Mouse (Mus musculus): ENCODE results near the gene Exoc6b. TPM values are rescaled to one million over a fixed set of nuclear protein-coding genes. Genes with fewer than 3 reads are reported as not detected.

Gene Exoc6b
- polyA plus RNA-seq, 1 experiment from 2014 or later, result 29.9 TPM

- Histone ChIP-seq H3K27me3 (replicated peaks; ENCODE audit: control insufficient read depth, insufficient read depth, low read length) (no peaks in the 10 kb centered on the region), H3K4me1 (ENCODE audit: control insufficient read depth, insufficient read depth, low read length) (no peaks in the 10 kb centered on the region), H3K9ac (ENCODE audit: low read depth, low read length) (no peak overlapping the region), H3K4me2 (ENCODE audit: low read depth, low read length) (no peak overlapping the region), H3K4me3 (ENCODE audit: low read depth, low read length) (no peak overlapping the region), H3K27ac (replicated peaks; ENCODE audit: low read depth, low read length) (no peak overlapping the region), H3K36me3 (ENCODE audit: control insufficient read depth, insufficient read depth, low read length) (no peaks in the 10 kb centered on the region), H3K9me3 (ENCODE audit: control insufficient read depth, low read length) (no peaks in the 10 kb centered on the region)
- WGBS, result 24% methylated on average over 2 of the region's 2 CpGs
- peak; percentile 32 for DNase-seq (ENCODE audit: low spot score)
- ATAC-seq (ENCODE audit: low read depth), result no peak
Measured at GRCm38 (mm10) chr6:84916291-84916690, 153.0 kb downstream of the Exoc6b start.

- Histone ChIP-seq H3K4me1 (ENCODE audit: control insufficient read depth, insufficient read depth, low read length) (no peaks in the 10 kb centered on the region), H3K4me2 (ENCODE audit: low read depth, low read length) (no peak overlapping the region), H3K9ac (ENCODE audit: low read depth, low read length) (no peak overlapping the region), H3K27me3 (replicated peaks; ENCODE audit: control insufficient read depth, insufficient read depth, low read length) (no peaks in the 10 kb centered on the region), H3K36me3 (ENCODE audit: control insufficient read depth, insufficient read depth, low read length) (no peaks in the 10 kb centered on the region), H3K4me3 (ENCODE audit: low read depth, low read length) (no peak overlapping the region), H3K9me3 (ENCODE audit: control insufficient read depth, low read length) (no peaks in the 10 kb centered on the region), H3K27ac (replicated peaks; ENCODE audit: low read depth, low read length) (no peak overlapping the region)
- ATAC-seq (ENCODE audit: low read depth) (no peak), DNase-seq (ENCODE audit: low spot score) (peak; percentile 76)
- 7% methylated on average over 2 of the region's 2 CpGs for WGBS
Measured at GRCm38 (mm10) chr6:84912434-84912833, 156.9 kb downstream of the Exoc6b start.

- no peak overlapping the region for H3K4me2 ChIP-seq (ENCODE audit: low read depth, low read length)
- WGBS, result 88% methylated on average over 4 of the region's 4 CpGs
- no peaks in the 10 kb centered on the region for H3K9me3 ChIP-seq (ENCODE audit: control insufficient read depth, low read length)
- no peak overlapping the region for H3K4me3 ChIP-seq (ENCODE audit: low read depth, low read length)
- no peak overlapping the region for H3K27ac ChIP-seq (replicated peaks; ENCODE audit: low read depth, low read length)
- no peaks in the 10 kb centered on the region for H3K27me3 ChIP-seq (replicated peaks; ENCODE audit: control insufficient read depth, insufficient read depth, low read length)
- DNase-seq (ENCODE audit: low spot score) (no peak), ATAC-seq (ENCODE audit: low read depth) (no peak)
- no peak overlapping the region for H3K9ac ChIP-seq (ENCODE audit: low read depth, low read length)
- no peaks in the 10 kb centered on the region for H3K36me3 ChIP-seq (ENCODE audit: control insufficient read depth, insufficient read depth, low read length)
- no peaks in the 10 kb centered on the region for H3K4me1 ChIP-seq (ENCODE audit: control insufficient read depth, insufficient read depth, low read length)
Measured at GRCm38 (mm10) chr6:84899002-84899774, 170.1 kb downstream of the Exoc6b start.

GRCm38 (mm10) chr6:84893773-84894095, 175.6 kb downstream of the Exoc6b start:
- H3K27me3 ChIP-seq (replicated peaks; ENCODE audit: control insufficient read depth, insufficient read depth, low read length), result no peaks in the 10 kb centered on the region
- no peaks in the 10 kb centered on the region for H3K36me3 ChIP-seq (ENCODE audit: control insufficient read depth, insufficient read depth, low read length)
- H3K9ac ChIP-seq (ENCODE audit: low read depth, low read length), result no peak overlapping the region
- H3K4me2 ChIP-seq (ENCODE audit: low read depth, low read length), result no peak overlapping the region
- no peak overlapping the region for H3K27ac ChIP-seq (replicated peaks; ENCODE audit: low read depth, low read length)
- no peaks in the 10 kb centered on the region for H3K9me3 ChIP-seq (ENCODE audit: control insufficient read depth, low read length)
- no peak for ATAC-seq (ENCODE audit: low read depth)
- 0 out of 2 replicates have a peak, but pooled peaks cover 6% of the 10 kb centered on the region for H3K4me1 ChIP-seq (ENCODE audit: control insufficient read depth, insufficient read depth, low read length)
- no peak overlapping the region for H3K4me3 ChIP-seq (ENCODE audit: low read depth, low read length)
- DNase-seq (ENCODE audit: low spot score), result peak; percentile 55

GRCm38 (mm10) chr6:84892926-84893772, 176.2 kb downstream of the Exoc6b start:
- Histone ChIP-seq H3K4me2 (ENCODE audit: low read depth, low read length) (no peak overlapping the region), H3K27ac (replicated peaks; ENCODE audit: low read depth, low read length) (no peak overlapping the region), H3K9ac (ENCODE audit: low read depth, low read length) (no peak overlapping the region), H3K4me3 (ENCODE audit: low read depth, low read length) (no peak overlapping the region), H3K27me3 (replicated peaks; ENCODE audit: control insufficient read depth, insufficient read depth, low read length) (no peaks in the 10 kb centered on the region), H3K4me1 (ENCODE audit: control insufficient read depth, insufficient read depth, low read length) (0 out of 2 replicates have a peak, but pooled peaks cover 6% of the 10 kb centered on the region), H3K9me3 (ENCODE audit: control insufficient read depth, low read length) (no peaks in the 10 kb centered on the region), H3K36me3 (ENCODE audit: control insufficient read depth, insufficient read depth, low read length) (no peaks in the 10 kb centered on the region)
- DNase-seq (ENCODE audit: low spot score), result peak; percentile 62
- 18% methylated on average over 5 of the region's 5 CpGs for WGBS
- ATAC-seq (ENCODE audit: low read depth), result peak; percentile 50; the same call in 1 of the 2 replicates

GRCm38 (mm10) chr6:84886551-84886950, 182.8 kb downstream of the Exoc6b start:
- Histone ChIP-seq H3K27ac (replicated peaks; ENCODE audit: low read depth, low read length) (no peak overlapping the region), H3K4me2 (ENCODE audit: low read depth, low read length) (no peak overlapping the region), H3K4me1 (ENCODE audit: control insufficient read depth, insufficient read depth, low read length) (no peaks in the 10 kb centered on the region), H3K27me3 (replicated peaks; ENCODE audit: control insufficient read depth, insufficient read depth, low read length) (no peaks in the 10 kb centered on the region), H3K9ac (ENCODE audit: low read depth, low read length) (no peak overlapping the region), H3K9me3 (ENCODE audit: control insufficient read depth, low read length) (no peaks in the 10 kb centered on the region), H3K4me3 (ENCODE audit: low read depth, low read length) (no peak overlapping the region), H3K36me3 (ENCODE audit: control insufficient read depth, insufficient read depth, low read length) (no peaks in the 10 kb centered on the region)
- ATAC-seq (ENCODE audit: low read depth) (no peak), DNase-seq (ENCODE audit: low spot score) (no peak)
- 81% methylated on average over 3 of the region's 3 CpGs for WGBS

- H3K4me1 ChIP-seq (ENCODE audit: control insufficient read depth, insufficient read depth, low read length), result no peaks in the 10 kb centered on the region
- no peaks in the 10 kb centered on the region for H3K36me3 ChIP-seq (ENCODE audit: control insufficient read depth, insufficient read depth, low read length)
- ATAC-seq (ENCODE audit: low read depth), result no peak
- no peak overlapping the region for H3K9ac ChIP-seq (ENCODE audit: low read depth, low read length)
- no peak overlapping the region for H3K4me3 ChIP-seq (ENCODE audit: low read depth, low read length)
- WGBS, result 79% methylated on average over 1 of the region's 1 CpGs
- no peaks in the 10 kb centered on the region for H3K9me3 ChIP-seq (ENCODE audit: control insufficient read depth, low read length)
- H3K27ac ChIP-seq (replicated peaks; ENCODE audit: low read depth, low read length), result no peak overlapping the region
- no peak overlapping the region for H3K4me2 ChIP-seq (ENCODE audit: low read depth, low read length)
- no peak for DNase-seq (ENCODE audit: low spot score)
- no peaks in the 10 kb centered on the region for H3K27me3 ChIP-seq (replicated peaks; ENCODE audit: control insufficient read depth, insufficient read depth, low read length)
Measured at GRCm38 (mm10) chr6:84885080-84885479, 184.2 kb downstream of the Exoc6b start.

- H3K9ac ChIP-seq (ENCODE audit: low read depth, low read length), result no peak overlapping the region
- no peak overlapping the region for H3K27ac ChIP-seq (replicated peaks; ENCODE audit: low read depth, low read length)
- H3K9me3 ChIP-seq (ENCODE audit: control insufficient read depth, low read length), result no peaks in the 10 kb centered on the region
- WGBS, result 67% methylated on average over 4 of the region's 4 CpGs
- no peak overlapping the region for H3K4me2 ChIP-seq (ENCODE audit: low read depth, low read length)
- no peaks in the 10 kb centered on the region for H3K27me3 ChIP-seq (replicated peaks; ENCODE audit: control insufficient read depth, insufficient read depth, low read length)
- H3K4me3 ChIP-seq (ENCODE audit: low read depth, low read length), result no peak overlapping the region
- no peak for ATAC-seq (ENCODE audit: low read depth)
- no peak for DNase-seq (ENCODE audit: low spot score)
- no peaks in the 10 kb centered on the region for H3K4me1 ChIP-seq (ENCODE audit: control insufficient read depth, insufficient read depth, low read length)
- no peaks in the 10 kb centered on the region for H3K36me3 ChIP-seq (ENCODE audit: control insufficient read depth, insufficient read depth, low read length)
Measured at GRCm38 (mm10) chr6:84883720-84884119, 185.6 kb downstream of the Exoc6b start.

Data from embryonic facial prominence, embryonic 14.5 days (tissue).